Mouse (Mus musculus) erythroblast, embryonic 14.5 days (primary cell): Measurements from ENCODE around the gene Tnnc2.

Source experiments
- GATA1 ChIP-seq: IDR thresholded peaks from 2 replicates; pipeline ENCODE4 v1.6.1; 2012; ENCODE audit warnings: low read length, inconsistent platforms, mixed read lengths
- TAL1 ChIP-seq: IDR thresholded peaks from 3 replicates; pipeline ENCODE4 v1.6.1; 2012; ENCODE audit warnings: low read length, inconsistent platforms, mixed read lengths

- TF ChIP-seq TAL1 (no peak), GATA1 (no peak)
These were observed 44.3 kb downstream of the Tnnc2 start for GRCm38 (mm10) chr2:164735446-164735845.
